Mouse (Mus musculus) adrenal gland, adult 2 months (tissue): ENCODE data around the gene Gm21852. TPM values are rescaled to one million over a fixed set of nuclear protein-coding genes. Genes with fewer than 3 reads are reported as not detected.
"Not testable (repeated sequence)": the region's sequence is repeated elsewhere in the genome, so short reads cannot be mapped to it uniquely, and the experiment has no call there.

ENCODE experiments used
- DNase-seq: peaks from one replicate; pipeline ENCODE4 v3.0.0; 2021
- long read RNA-seq: library from polyadenylated mRNA; stranded (forward); transcript quantifications from one replicate; pipeline ENCODE4 v2.0.0, GENCODE M21; 2021
- microRNA-seq, 2 experiments: library from miRNA; unstranded; fragments of <30 nt; microRNA quantifications; one replicate each; pipeline ENCODE4 v1.2.0; 2021
- polyA plus RNA-seq: library from polyadenylated mRNA; depleted of rRNA; stranded (reverse); fragments of >200 nt; gene quantifications from 2 replicates; pipeline ENCODE4 v1.2.3, GENCODE M21; 2012; rRNA removed
- total RNA-seq, 2 experiments: library from RNA; stranded (reverse); gene quantifications; 2 replicates each; pipeline ENCODE4 v1.2.3; 2021

Gm21852 gene
- total RNA-seq (not detected), polyA plus RNA-seq (not detected in 2 replicates)
- long read RNA-seq, result 0 reads

GRCm38 (mm10) chrY:40651896-40652295, at the start of gene Gm21852:
TSS of gene Gm21852 (minus strand) at chrY:40651996.
- DNase-seq, result not testable (repeated sequence)

Small RNA genes within 50 kb of the gene (microRNA-seq; reads per million reads assigned to microRNA genes)
- gene Gm27466 (0 reads per million in 2 experiments), gene Gm28018 (0 reads per million in 2 experiments)

Other genes starting within 250 kb of the Gm21852 start
- not detected for gene Gm21797, start 123.8 kb upstream of the Gm21852 start, total RNA-seq
- not detected in 2 replicates for gene Gm21797, start 123.8 kb upstream of the Gm21852 start, polyA plus RNA-seq
- not detected for gene Gm20795, start 152.9 kb upstream of the Gm21852 start, total RNA-seq
- not detected in 2 replicates for gene Gm20795, start 152.9 kb upstream of the Gm21852 start, polyA plus RNA-seq